Mouse (Mus musculus) splenic B cell, adult 2 months (primary cell): ENCODE data around the gene Ifit1.
A peak's percentile ranks its signal among the peaks of the same experiment; 100 is the strongest.
"Not testable (repeated sequence)": the region's sequence is repeated elsewhere in the genome, so short reads cannot be mapped to it uniquely, and the experiment has no call there.

Source experiments
- DNase-seq: peaks from one replicate; pipeline ENCODE4 v3.0.0-alpha.2; 2011; ENCODE audit warnings: low read depth, low spot score
- H3K27me3 ChIP-seq: 2 replicates; pipeline ENCODE4 v1.6.1; 2012; ENCODE audit warnings: mild to moderate bottlenecking, low read length, moderate library complexity, mixed read lengths; ENCODE audit not compliant: control insufficient read depth, poor library complexity, insufficient read depth, severe bottlenecking
- H3K36me3 ChIP-seq: 2 replicates; pipeline ENCODE4 v1.6.1; 2012; ENCODE audit warnings: mild to moderate bottlenecking, low read length, moderate library complexity, mixed read lengths; ENCODE audit not compliant: control insufficient read depth, poor library complexity, insufficient read depth, severe bottlenecking

The Ifit1 gene

GRCm38 (mm10) chr19:34640623-34641022, at the start of gene Ifit1, which contains the start of gene Ifit1bl2:
Gene Ifit1, plus strand, starts transcription at chr19:34640871.
Gene Ifit1bl2, minus strand, starts transcription at chr19:34640743.
- H3K36me3 ChIP-seq = no peaks in the 10 kb centered on the region
- H3K27me3 ChIP-seq = no peaks in the 10 kb centered on the region
- DNase-seq = peak; percentile 73

GRCm38 (mm10) chr19:34593456-34593855, 47.2 kb upstream of the Ifit1 start:
- peak; percentile 61 for DNase-seq
- no peaks in the 10 kb centered on the region for H3K36me3 ChIP-seq
- no peaks in the 10 kb centered on the region for H3K27me3 ChIP-seq

- DNase-seq, H3K27me3 ChIP-seq, H3K36me3 ChIP-seq: not testable (repeated sequence)
Observed at GRCm38 (mm10) chr19:34594523-34594922, 46.1 kb upstream of the Ifit1 start.

- DNase-seq = no peak
- no peaks in the 10 kb centered on the region for H3K36me3 ChIP-seq
- no peaks in the 10 kb centered on the region for H3K27me3 ChIP-seq
Observed at GRCm38 (mm10) chr19:34596811-34597210, 43.9 kb upstream of the Ifit1 start.

GRCm38 (mm10) chr19:34598341-34598740, 42.3 kb upstream of the Ifit1 start:
- DNase-seq = no peak
- Histone ChIP-seq H3K36me3 (no peaks in the 10 kb centered on the region), H3K27me3 (no peaks in the 10 kb centered on the region)

GRCm38 (mm10) chr19:34599250-34599649, 41.4 kb upstream of the Ifit1 start:
- H3K27me3 ChIP-seq, H3K36me3 ChIP-seq: not testable (repeated sequence)
- DNase-seq = peak; percentile 87

- not testable (repeated sequence) for H3K27me3 ChIP-seq, H3K36me3 ChIP-seq
- DNase-seq = peak; percentile 78
Observed at GRCm38 (mm10) chr19:34601888-34602287, 38.8 kb upstream of the Ifit1 start, which contains the start of gene Ifit1bl1. Gene Ifit1bl1, minus strand, starts transcription at chr19:34601956.

- no peak for DNase-seq
- no peaks in the 10 kb centered on the region for H3K27me3 ChIP-seq
Observed at GRCm38 (mm10) chr19:34605472-34605871, 35.2 kb upstream of the Ifit1 start.

GRCm38 (mm10) chr19:34607237-34608051, 33.2 kb upstream of the Ifit1 start, which contains the start of gene Ifit3b:
Gene Ifit3b, plus strand, starts transcription at chr19:34607970.
- DNase-seq = peak; percentile 31
- not testable (repeated sequence) for H3K27me3 ChIP-seq, H3K36me3 ChIP-seq

More at GRCm38 (mm10) chr19:34605472-34605871, 35.2 kb upstream of the Ifit1 start:
- H3K36me3 ChIP-seq = no peaks in the 10 kb centered on the region

- H3K27me3 ChIP-seq, DNase-seq, H3K36me3 ChIP-seq: not testable (repeated sequence)
Observed at GRCm38 (mm10) chr19:34610118-34610517, 30.6 kb upstream of the Ifit1 start.

GRCm38 (mm10) chr19:34612243-34613001, 28.2 kb upstream of the Ifit1 start:
- H3K36me3 ChIP-seq, DNase-seq, H3K27me3 ChIP-seq: not testable (repeated sequence)

- Histone ChIP-seq H3K27me3 (no peaks in the 10 kb centered on the region), H3K36me3 (no peaks in the 10 kb centered on the region)
- no peak for DNase-seq
Observed at GRCm38 (mm10) chr19:34620871-34621270, 19.8 kb upstream of the Ifit1 start.

GRCm38 (mm10) chr19:34623781-34624180, 16.9 kb upstream of the Ifit1 start:
- H3K27me3 ChIP-seq = no peaks in the 10 kb centered on the region
- DNase-seq = no peak

GRCm38 (mm10) chr19:34624663-34625062, 16.0 kb upstream of the Ifit1 start:
- no peak for DNase-seq
- H3K36me3 ChIP-seq = no peaks in the 10 kb centered on the region
- no peaks in the 10 kb centered on the region for H3K27me3 ChIP-seq

More at GRCm38 (mm10) chr19:34623781-34624180, 16.9 kb upstream of the Ifit1 start:
- H3K36me3 ChIP-seq = no peaks in the 10 kb centered on the region

- DNase-seq = no peak
- H3K36me3 ChIP-seq = no peaks in the 10 kb centered on the region
- H3K27me3 ChIP-seq = no peaks in the 10 kb centered on the region
Observed at GRCm38 (mm10) chr19:34627496-34627895, 13.2 kb upstream of the Ifit1 start.
